Mouse (Mus musculus): ENCODE data around the gene Slc35f2.

- no peak for TF ChIP-seq CTCF (IDR thresholded peaks at IDR 0.05; ENCODE audit: low read depth)
- no peak for TF ChIP-seq EP300 (optimal IDR thresholded peaks at IDR 0.05)
Measured at GRCm38 (mm10) chr9:53857864-53858263, 86.5 kb downstream of the Slc35f2 start.
